Mouse (Mus musculus) testis, adult 2 months (tissue): ENCODE results near the gene Col6a3. TPM values are rescaled to one million over a fixed set of nuclear protein-coding genes. Genes with fewer than 3 reads are reported as not detected.

Experiments
- H3K27ac ChIP-seq: fragments of 200-500 bp; 2 replicates; pipeline ENCODE4 v1.5.1; 2012; ENCODE audit warnings: low read depth, low read length; ENCODE audit not compliant: control insufficient read depth, insufficient read depth
- H3K27me3 ChIP-seq: fragments of 200-500 bp; 2 replicates; pipeline ENCODE4 v1.6.1; 2012; ENCODE audit warnings: mild to moderate bottlenecking, low read length, moderate library complexity; ENCODE audit not compliant: control insufficient read depth, insufficient read depth
- H3K36me3 ChIP-seq: fragments of 200-500 bp; 2 replicates; pipeline ENCODE4 v1.6.1; 2012; ENCODE audit warnings: mild to moderate bottlenecking, low read length; ENCODE audit not compliant: control insufficient read depth, insufficient read depth
- H3K4me1 ChIP-seq: fragments of 200-500 bp; 2 replicates; pipeline ENCODE4 v1.6.1; 2012; ENCODE audit warnings: low read length; ENCODE audit not compliant: control insufficient read depth, insufficient read depth
- H3K4me3 ChIP-seq: fragments of 200-500 bp; 2 replicates; pipeline ENCODE4 v1.5.1; 2012; ENCODE audit warnings: low read depth, mild to moderate bottlenecking, low read length, moderate library complexity, mixed read lengths; ENCODE audit not compliant: control insufficient read depth
- CTCF ChIP-seq: fragments of 200-500 bp; IDR thresholded peaks from 2 replicates; pipeline ENCODE4 v1.5.1; 2012; ENCODE audit warnings: low read depth, mild to moderate bottlenecking, inconsistent platforms, low read length, moderate library complexity; ENCODE audit not compliant: control insufficient read depth, insufficient read depth, insufficient replicate concordance
- POLR2A ChIP-seq: fragments of 200-500 bp; IDR thresholded peaks from 2 replicates; pipeline ENCODE4 v1.6.1; 2012; ENCODE audit warnings: low read depth, mild to moderate bottlenecking, inconsistent platforms, low read length, moderate library complexity; ENCODE audit not compliant: control insufficient read depth
- polyA plus RNA-seq: library from polyadenylated mRNA; depleted of rRNA; stranded (reverse); fragments of >200 nt; gene quantifications from 2 replicates; pipeline ENCODE4 v1.2.3, GENCODE M21; 2012; rRNA removed

The Col6a3 gene
- polyA plus RNA-seq, 1 experiment: 5.8 TPM

- Histone ChIP-seq H3K27ac (no peak overlapping the region), H3K4me3 (no peak overlapping the region), H3K36me3 (no peaks in the 10 kb centered on the region), H3K4me1 (no peaks in the 10 kb centered on the region), H3K27me3 (no peaks in the 10 kb centered on the region)
- TF ChIP-seq POLR2A (no peak), CTCF (no peak)
Measured at GRCm38 (mm10) chr1:90718826-90719550, 124.8 kb downstream of the Col6a3 start.

DNA sequence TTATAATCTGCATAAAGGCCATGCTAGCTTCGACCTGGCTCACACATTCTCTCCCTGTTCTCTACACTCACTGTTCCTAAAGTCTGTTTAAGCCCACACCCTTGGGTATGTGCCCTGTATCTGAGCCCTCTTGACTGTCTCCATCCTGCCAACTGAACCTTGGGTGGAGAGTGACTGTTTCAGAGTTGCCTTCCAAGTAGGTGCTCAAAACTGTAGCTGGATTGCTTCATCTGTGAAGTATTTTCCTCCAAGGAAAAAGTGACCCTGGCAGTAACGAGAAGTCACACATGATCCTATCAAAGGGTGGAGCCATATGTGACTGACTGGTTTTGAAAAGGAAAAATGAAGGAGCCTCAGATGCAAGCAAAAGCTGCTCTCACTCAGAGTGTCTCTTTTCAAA is 127.5 kb downstream of the Col6a3 start:
- no peak overlapping the region for H3K4me3 ChIP-seq
- H3K27me3 ChIP-seq: no peaks in the 10 kb centered on the region
- H3K27ac ChIP-seq: no peak overlapping the region
- TF ChIP-seq CTCF: no peak
- TF ChIP-seq POLR2A: no peak
- no peaks in the 10 kb centered on the region for H3K36me3 ChIP-seq
- no peaks in the 10 kb centered on the region for H3K4me1 ChIP-seq

Other genes starting within 250 kb of the Col6a3 start
- 50.1 and 55.7 TPM in 2 replicates for gene Cops8, start 241.0 kb downstream of the Col6a3 start, polyA plus RNA-seq
- gene Mlph, start 71.1 kb upstream of the Col6a3 start, polyA plus RNA-seq: 0.44 and 1.4 TPM in 2 replicates
- gene Prlh, start 109.1 kb upstream of the Col6a3 start, polyA plus RNA-seq: not detected in 2 replicates
- gene Rab17, start 125.7 kb upstream of the Col6a3 start, polyA plus RNA-seq: 0.12 and 1.2 TPM in 2 replicates
- gene Lrrfip1, start 154.8 kb upstream of the Col6a3 start, polyA plus RNA-seq: 0.63 and 1.3 TPM in 2 replicates